Mouse (Mus musculus) forebrain, embryonic 13.5 days (tissue): ENCODE data around the gene Hspa2. TPM values are rescaled to one million over a fixed set of nuclear protein-coding genes. Genes with fewer than 3 reads are reported as not detected.

ENCODE experiments used
- ATAC-seq: fragments of 200-750 bp; cut with Nextera tagmentation; 2 replicates; pipeline ENCODE4 v1.8.0; 2017
- H3K27ac ChIP-seq: fragments of 300-500 bp; sonication (generic); 2 replicates; pipeline ENCODE4 v1.5.1; 2015; ENCODE audit warnings: inconsistent platforms, mild to moderate bottlenecking, moderate library complexity
- H3K27me3 ChIP-seq: fragments of 300-500 bp; sonication (generic); 2 replicates; pipeline ENCODE4 v1.6.1; 2015; ENCODE audit warnings: mild to moderate bottlenecking, inconsistent platforms
- H3K36me3 ChIP-seq: fragments of 300-500 bp; sonication (generic); 2 replicates; pipeline ENCODE4 v1.6.1; 2015; ENCODE audit warnings: mild to moderate bottlenecking, inconsistent platforms; ENCODE audit not compliant: poor library complexity, severe bottlenecking
- H3K4me1 ChIP-seq: fragments of 300-500 bp; sonication (generic); 2 replicates; pipeline ENCODE4 v1.6.1; 2015; ENCODE audit warnings: inconsistent platforms
- H3K4me2 ChIP-seq: fragments of 300-500 bp; sonication (generic); 2 replicates; pipeline ENCODE4 v1.6.1; 2015; ENCODE audit warnings: inconsistent platforms, mild to moderate bottlenecking, moderate library complexity
- H3K4me3 ChIP-seq: fragments of 300-500 bp; sonication (generic); 2 replicates; pipeline ENCODE4 v1.5.1; 2015; ENCODE audit warnings: mild to moderate bottlenecking, inconsistent platforms
- H3K9ac ChIP-seq: fragments of 300-500 bp; sonication (generic); 2 replicates; pipeline ENCODE4 v1.6.1; 2015; ENCODE audit warnings: mild to moderate bottlenecking, inconsistent platforms
- H3K9me3 ChIP-seq: fragments of 300-500 bp; sonication (generic); replicated peaks from 2 replicates; pipeline ENCODE4 v1.6.1; 2016; ENCODE audit warnings: inconsistent platforms
- WGBS: fragments of 180-500 bp; shearing (Covaris S2); methylation state at CpG from one replicate; pipeline ENCODE4 v1.1.7; 2015; 5-methylcytosine and 5-hydroxymethylcytosine counted together
- polyA plus RNA-seq: library from polyadenylated mRNA; unstranded; fragments of >200 nt; fragmentation: Nextera tagmentation; extraction: Ambion mirVana; gene quantifications from 2 replicates; pipeline ENCODE4 v1.2.1, GENCODE M21; 2015

The Hspa2 gene
- polyA plus RNA-seq, result 4.9 and 5.2 TPM in 2 replicates

- peaks cover 50% of the 10 kb centered on the region for H3K27me3 ChIP-seq
- no peaks in the 10 kb centered on the region for H3K36me3 ChIP-seq
- H3K27ac ChIP-seq, result peak within 1 kb of the TSS; percentile 79
- peak within 1 kb of the TSS; percentile 67 for H3K4me2 ChIP-seq
- H3K4me3 ChIP-seq, result peak within 1 kb of the TSS; percentile 60
- ATAC-seq, result peak; percentile 98
- H3K9ac ChIP-seq, result peak within 1 kb of the TSS; percentile 69
- H3K4me1 ChIP-seq, result peaks cover 26% of the 10 kb centered on the region
- WGBS, result under 1% methylated on average over 54 of the region's 54 CpGs
- no peaks in the 10 kb centered on the region for H3K9me3 ChIP-seq
These were observed at the start of gene Hspa2 for GRCm38 (mm10) chr12:76403886-76404537. Gene Hspa2, plus strand, starts transcription at chr12:76404176.

DNA sequence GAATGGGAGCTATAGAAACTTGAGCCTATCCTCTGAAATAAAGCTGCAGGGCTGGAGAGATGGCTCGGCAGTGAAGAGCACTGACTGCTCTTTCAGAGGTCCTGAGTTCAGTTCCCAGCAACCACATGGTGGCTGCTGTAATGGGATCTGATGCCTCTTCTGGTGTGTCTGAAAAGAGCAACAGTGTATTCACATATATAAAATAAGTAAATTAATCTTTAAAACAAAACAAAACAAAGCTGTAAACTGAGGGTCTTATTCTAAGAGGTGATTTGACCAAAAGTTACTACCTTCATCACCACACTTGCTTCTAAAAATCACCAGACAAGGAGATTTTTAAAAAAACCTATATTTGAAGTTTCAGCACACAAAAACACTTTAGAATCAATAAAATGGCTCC lies 43.1 kb upstream of the Hspa2 start:
- Histone ChIP-seq H3K27me3 (no peaks in the 10 kb centered on the region), H3K9ac (no peak overlapping the region), H3K36me3 (peaks cover 4% of the 10 kb centered on the region; the same call in 1 of the 2 replicates), H3K4me2 (no peak overlapping the region), H3K4me1 (no peaks in the 10 kb centered on the region), H3K4me3 (no peak overlapping the region), H3K9me3 (no peaks in the 10 kb centered on the region), H3K27ac (no peak overlapping the region)
- 36% methylated on average over 1 of the region's 1 CpGs for WGBS
- ATAC-seq, result no peak

- Histone ChIP-seq H3K9me3 (no peaks in the 10 kb centered on the region), H3K27ac (no peak overlapping the region), H3K9ac (no peak overlapping the region), H3K36me3 (peaks cover 4% of the 10 kb centered on the region; the same call in 1 of the 2 replicates), H3K4me2 (no peak overlapping the region), H3K4me1 (peaks cover 6% of the 10 kb centered on the region), H3K4me3 (no peak overlapping the region), H3K27me3 (no peaks in the 10 kb centered on the region)
- WGBS, result 67% methylated on average over 9 of the region's 9 CpGs
- no peak for ATAC-seq
These were observed 42.3 kb upstream of the Hspa2 start for GRCm38 (mm10) chr12:76361405-76362302.

DNA sequence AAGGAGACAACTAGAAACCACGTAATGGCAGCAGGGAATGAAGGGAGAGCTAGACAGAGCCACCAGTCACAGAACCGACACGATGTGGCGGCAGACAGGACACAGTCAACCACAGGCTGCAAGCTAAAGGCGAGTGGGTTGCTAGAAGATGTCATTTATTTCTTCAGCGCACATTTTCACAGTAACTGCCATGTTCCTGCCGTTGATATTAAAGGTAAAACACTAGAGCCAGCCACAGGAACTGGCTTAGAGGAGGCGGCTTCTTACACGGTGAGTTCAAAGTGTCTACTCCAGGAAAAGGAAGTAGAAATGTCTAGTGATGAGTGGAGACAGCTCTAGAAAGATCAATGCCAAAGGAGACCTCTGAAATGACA lies 41.7 kb upstream of the Hspa2 start:
- Histone ChIP-seq H3K36me3 (peaks cover 3% of the 10 kb centered on the region; the same call in 1 of the 2 replicates), H3K4me2 (no peak overlapping the region), H3K27me3 (no peaks in the 10 kb centered on the region), H3K4me3 (no peak overlapping the region), H3K4me1 (peaks cover 13% of the 10 kb centered on the region), H3K27ac (no peak overlapping the region), H3K9me3 (no peaks in the 10 kb centered on the region), H3K9ac (no peak overlapping the region)
- ATAC-seq, result no peak
- WGBS, result 90% methylated on average over 9 of the region's 9 CpGs

- no peak overlapping the region for H3K27ac ChIP-seq
- H3K4me3 ChIP-seq, result no peak overlapping the region
- H3K27me3 ChIP-seq, result no peaks in the 10 kb centered on the region
- peaks cover 28% of the 10 kb centered on the region for H3K4me1 ChIP-seq
- WGBS, result 89% methylated on average over 3 of the region's 3 CpGs
- no peak for ATAC-seq
- H3K36me3 ChIP-seq, result no peaks in the 10 kb centered on the region
- H3K9ac ChIP-seq, result no peak overlapping the region
- no peak overlapping the region for H3K4me2 ChIP-seq
- no peaks in the 10 kb centered on the region for H3K9me3 ChIP-seq
These were observed 37.7 kb upstream of the Hspa2 start for GRCm38 (mm10) chr12:76366276-76366675.

DNA sequence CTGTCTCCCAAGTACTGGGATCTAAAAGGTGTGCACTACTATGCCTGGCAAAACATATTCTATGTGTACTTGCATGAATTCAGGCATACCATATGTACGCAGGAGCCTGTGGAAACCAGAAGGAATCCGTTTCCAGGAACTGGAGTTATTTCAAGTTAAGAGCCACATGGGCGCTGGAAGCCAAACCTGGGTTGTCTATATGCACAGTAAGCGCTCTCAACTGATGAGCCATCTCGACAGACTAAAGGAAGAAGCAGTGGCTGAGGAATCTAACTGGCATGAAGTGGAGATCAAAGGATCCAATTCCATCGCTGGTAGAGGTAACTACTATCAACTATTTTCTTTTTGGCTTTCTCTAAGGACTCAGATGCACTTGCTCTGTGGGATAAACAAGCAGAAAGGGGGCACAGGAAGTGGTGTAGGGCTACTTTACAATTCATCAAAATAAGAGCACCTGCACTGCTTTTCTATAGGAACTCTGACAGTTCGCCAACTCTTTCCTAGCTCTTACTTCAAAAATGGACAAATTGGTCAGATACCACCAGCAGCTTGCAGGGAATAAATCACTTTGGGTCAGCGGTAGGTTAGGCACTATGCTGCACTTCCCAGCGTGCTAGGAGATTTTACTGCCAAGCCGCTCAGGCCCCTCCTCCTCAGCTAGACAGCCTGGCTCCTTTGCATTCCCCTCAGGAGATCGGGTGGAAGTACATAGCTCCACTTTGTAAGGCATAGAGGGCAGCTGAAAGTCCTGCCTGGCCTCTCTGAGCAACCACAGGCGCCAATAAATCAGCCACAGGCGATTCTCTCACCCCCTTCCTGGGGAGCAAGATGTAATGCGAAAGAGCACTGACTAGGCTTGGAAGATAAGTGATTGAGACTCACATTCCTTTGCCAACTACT lies 36.6 kb upstream of the Hspa2 start:
- H3K4me3 ChIP-seq, result peak overlapping the region; percentile 88
- peak overlapping the region; percentile 99 for H3K9ac ChIP-seq
- no peak for ATAC-seq
- H3K36me3 ChIP-seq, result no peaks in the 10 kb centered on the region
- H3K9me3 ChIP-seq, result no peaks in the 10 kb centered on the region
- H3K27ac ChIP-seq, result peak overlapping the region; percentile 40; the same call in 1 of the 2 replicates
- H3K4me2 ChIP-seq, result peak overlapping the region; percentile 84
- peaks cover 39% of the 10 kb centered on the region for H3K4me1 ChIP-seq
- H3K27me3 ChIP-seq, result no peaks in the 10 kb centered on the region
- 32% methylated on average over 14 of the region's 14 CpGs for WGBS

- Histone ChIP-seq H3K27ac (peak overlapping the region; percentile 98; the same call in 1 of the 2 replicates), H3K4me2 (peak overlapping the region; percentile 84), H3K9me3 (no peaks in the 10 kb centered on the region), H3K4me3 (peak overlapping the region; percentile 88), H3K9ac (peak overlapping the region; percentile 99), H3K4me1 (peaks cover 46% of the 10 kb centered on the region), H3K36me3 (no peaks in the 10 kb centered on the region), H3K27me3 (no peaks in the 10 kb centered on the region)
- 8% methylated on average over 9 of the region's 9 CpGs for WGBS
- no peak for ATAC-seq
These were observed 35.7 kb upstream of the Hspa2 start for GRCm38 (mm10) chr12:76368201-76368789.

- ATAC-seq, result peak; percentile 57
- Histone ChIP-seq H3K4me2 (peak overlapping the region; percentile 84), H3K9ac (peak overlapping the region; percentile 99), H3K9me3 (no peaks in the 10 kb centered on the region), H3K27me3 (no peaks in the 10 kb centered on the region), H3K4me1 (peaks cover 46% of the 10 kb centered on the region), H3K36me3 (no peaks in the 10 kb centered on the region), H3K4me3 (peak overlapping the region; percentile 88), H3K27ac (peak overlapping the region; percentile 98)
- WGBS, result under 1% methylated on average over 17 of the region's 26 CpGs
These were observed 35.2 kb upstream of the Hspa2 start for GRCm38 (mm10) chr12:76368790-76369205.

DNA sequence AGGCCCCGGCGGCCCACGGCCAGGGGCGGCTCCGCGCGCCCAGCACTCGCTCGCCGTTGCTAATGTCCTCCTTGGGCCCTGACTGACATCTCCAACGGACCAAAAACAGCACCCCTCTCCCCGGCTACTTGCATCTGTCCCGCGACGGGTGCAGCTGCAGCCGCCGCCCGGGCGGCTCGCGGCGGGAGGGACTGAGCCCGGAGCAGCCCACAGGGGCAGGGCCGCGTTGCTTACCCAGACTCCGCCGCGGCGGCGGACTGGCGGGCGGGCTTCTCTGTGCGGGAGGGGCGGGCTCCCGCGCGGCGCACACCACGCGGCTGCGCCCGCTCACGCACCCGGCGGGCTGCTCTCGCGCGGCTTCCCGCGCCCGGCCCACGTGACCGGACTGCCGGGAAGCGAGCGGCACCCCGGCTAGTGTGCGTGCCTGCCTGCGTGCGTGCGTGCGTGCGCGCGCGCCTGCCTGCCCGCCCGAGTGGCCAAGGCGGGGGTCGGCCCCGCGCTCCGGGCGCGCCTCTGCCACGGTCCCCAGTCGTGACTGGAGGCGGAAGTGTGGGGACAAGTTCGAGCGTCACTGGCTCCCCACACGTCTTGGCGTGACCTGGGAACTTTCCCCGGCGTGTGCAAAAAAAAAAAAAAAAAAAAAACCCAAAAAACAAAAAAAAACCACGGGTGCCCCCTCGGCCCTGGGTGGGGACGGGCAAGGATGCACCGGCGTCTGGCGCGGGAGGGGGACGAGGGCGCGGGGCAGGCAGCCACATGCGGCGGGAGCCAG lies 34.6 kb upstream of the Hspa2 start, which contains the start of gene Zbtb25:
Zbtb25 (minus strand) TSS at position 397 of the 772 bp plus-strand sequence.
- H3K4me2 ChIP-seq, result peak within 1 kb of the TSS; percentile 84
- H3K36me3 ChIP-seq, result no peaks in the 10 kb centered on the region
- H3K4me3 ChIP-seq, result peak within 1 kb of the TSS; percentile 88
- ATAC-seq, result peak; percentile 92
- peak within 1 kb of the TSS; percentile 98 for H3K27ac ChIP-seq
- peak within 1 kb of the TSS; percentile 99 for H3K9ac ChIP-seq
- under 1% methylated on average over 50 of the region's 96 CpGs for WGBS
- peaks cover 49% of the 10 kb centered on the region for H3K4me1 ChIP-seq
- H3K9me3 ChIP-seq, result no peaks in the 10 kb centered on the region
- H3K27me3 ChIP-seq, result no peaks in the 10 kb centered on the region

DNA sequence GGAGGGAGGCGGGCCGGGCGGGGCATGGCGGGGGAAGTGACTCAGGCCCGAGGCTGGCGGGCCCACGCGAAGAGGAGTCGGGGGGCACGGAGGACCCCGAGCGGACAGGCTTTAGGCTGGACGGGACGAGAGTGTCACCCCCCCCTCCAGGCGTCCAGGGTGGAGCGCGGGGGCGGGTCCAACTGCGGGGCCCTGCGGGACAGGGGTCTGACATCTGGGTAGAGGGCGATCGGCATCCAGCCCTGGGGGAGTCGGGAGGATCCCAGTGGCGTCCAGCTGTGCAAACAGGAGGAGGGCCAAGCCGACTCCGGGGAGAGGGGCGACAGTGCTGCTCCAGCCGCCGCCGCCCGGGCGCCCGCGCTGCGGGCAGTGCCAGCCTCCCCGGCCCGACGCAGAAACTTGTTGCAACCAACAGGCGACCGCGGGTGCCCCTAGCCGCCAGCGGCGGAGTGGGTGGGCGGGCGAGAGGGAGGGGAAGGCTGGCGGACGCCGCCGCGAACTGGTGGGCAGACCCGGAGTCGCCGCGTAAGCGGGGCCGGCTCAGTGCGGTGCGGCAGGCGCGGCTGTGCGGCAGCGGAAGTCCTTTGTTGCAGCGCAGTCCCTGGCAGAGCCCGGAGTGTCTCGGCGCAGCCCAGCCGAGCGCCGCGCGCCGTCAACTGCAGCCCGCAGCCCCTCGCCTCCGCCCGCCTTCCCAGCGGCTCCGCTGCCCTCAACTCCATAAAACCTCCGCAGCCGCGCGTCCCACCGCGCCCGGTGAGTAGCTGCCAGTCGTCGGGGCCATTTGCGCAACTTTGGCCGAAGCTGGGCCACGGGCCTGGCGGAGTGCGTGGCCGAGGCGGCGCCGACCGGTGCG lies 33.8 kb upstream of the Hspa2 start, which contains the start of gene Zbtb1:
Zbtb1 (plus strand) TSS at position 289 of the 853 bp plus-strand sequence.
- H3K4me3 ChIP-seq, result peak within 1 kb of the TSS; percentile 88
- H3K4me1 ChIP-seq, result peaks cover 49% of the 10 kb centered on the region
- WGBS, result under 1% methylated on average over 63 of the region's 99 CpGs
- ATAC-seq, result peak; percentile 78
- no peaks in the 10 kb centered on the region for H3K27me3 ChIP-seq
- H3K9me3 ChIP-seq, result no peaks in the 10 kb centered on the region
- H3K27ac ChIP-seq, result peak within 1 kb of the TSS; percentile 98
- H3K4me2 ChIP-seq, result peak within 1 kb of the TSS; percentile 84
- no peaks in the 10 kb centered on the region for H3K36me3 ChIP-seq
- H3K9ac ChIP-seq, result peak within 1 kb of the TSS; percentile 99
